Mouse (Mus musculus): Measurements from ENCODE around the gene Cdadc1.

GRCm38 (mm10) chr14:59513922-59514444, 83.8 kb downstream of the Cdadc1 start:
- TF ChIP-seq POLR2A (IDR thresholded peaks at IDR 0.05; ENCODE audit: insufficient read depth, low read depth, low read length) (no peak), CTCF (IDR thresholded peaks at IDR 0.05; ENCODE audit: insufficient read depth, low read depth, low read length) (no peak)
